Mouse (Mus musculus) erythroblast, embryonic 14.5 days (primary cell): ENCODE data around the gene Prkce.

Experiments
- GATA1 ChIP-seq: IDR thresholded peaks from 2 replicates; pipeline ENCODE4 v1.6.1; 2012; ENCODE audit warnings: low read length, inconsistent platforms, mixed read lengths
- TAL1 ChIP-seq: IDR thresholded peaks from 3 replicates; pipeline ENCODE4 v1.6.1; 2012; ENCODE audit warnings: low read length, inconsistent platforms, mixed read lengths

DNA sequence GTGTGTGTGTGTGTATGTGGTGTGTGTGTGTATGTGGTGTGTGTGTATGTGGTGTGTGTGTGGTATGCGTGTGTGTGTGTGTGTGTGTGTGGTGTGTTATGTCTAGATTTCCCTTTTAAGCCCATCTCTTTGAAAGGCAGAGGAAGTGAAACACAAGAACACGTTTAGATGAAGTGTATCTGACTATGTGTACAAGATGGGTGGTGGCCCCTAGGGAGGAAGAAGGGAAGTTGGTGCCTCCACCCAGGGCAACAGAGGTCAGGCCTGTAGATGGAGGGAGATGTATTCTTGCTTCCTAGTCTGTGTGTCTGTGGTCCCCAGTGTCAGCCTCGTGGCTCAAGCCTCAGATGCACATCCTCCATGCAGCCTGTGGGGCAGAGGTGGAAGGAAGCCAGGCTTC is 169.5 kb downstream of the Prkce start:
- TF ChIP-seq TAL1, result no peak
- no peak for TF ChIP-seq GATA1
